Mouse (Mus musculus) liver, postnatal 0 days (tissue): ENCODE results near the gene Slc25a26.

Source experiments
- CTCF ChIP-seq: sonication (generic); IDR thresholded peaks from 2 replicates; pipeline ENCODE4 v1.5.1; 2016; ENCODE audit warnings: antibody characterized with exemption, low read depth
- EP300 ChIP-seq: IDR thresholded peaks from 2 replicates; pipeline ENCODE4 v1.6.1; 2016; ENCODE audit warnings: antibody characterized with exemption, low read depth, mild to moderate bottlenecking

DNA sequence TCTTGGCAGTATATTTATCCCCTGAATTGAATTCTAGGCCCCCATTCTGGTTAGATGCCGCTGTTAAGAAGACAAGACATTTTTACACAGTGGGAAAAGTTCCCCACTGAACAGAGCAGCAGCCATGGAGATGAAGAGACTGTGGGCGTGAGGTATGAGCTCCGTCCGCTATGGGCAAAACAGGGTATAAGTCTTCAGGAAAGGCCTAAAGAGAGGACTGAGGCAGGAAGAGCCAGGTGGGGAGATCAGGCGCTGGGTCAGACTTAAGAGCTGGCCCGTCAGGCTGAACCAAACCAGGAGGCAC, 131.6 kb downstream of the Slc25a26 start:
- TF ChIP-seq CTCF (no peak), EP300 (no peak)
